Mouse (Mus musculus): ENCODE measurements around the gene Foxe3. TPM values are rescaled to one million over a fixed set of nuclear protein-coding genes. Genes with fewer than 3 reads are reported as not detected.

Gene Foxe3
- polyA plus RNA-seq, 1 experiment from 2014 or later, result not detected

- H3K27me3 ChIP-seq (ENCODE audit: insufficient read depth, low read length), result peaks cover 51% of the 10 kb centered on the region
- no peak overlapping the region for H3K4me2 ChIP-seq
- TF ChIP-seq CTCF (IDR thresholded peaks at IDR 0.05; ENCODE audit: low read depth), result peak; percentile 74
- no peak overlapping the region for H3K4me3 ChIP-seq (ENCODE audit: low read depth, low read length)
- no peak overlapping the region for H3K9ac ChIP-seq
- ATAC-seq (ENCODE audit: insufficient read depth), result no peak
- no peaks in the 10 kb centered on the region for H3K4me1 ChIP-seq (ENCODE audit: insufficient read depth)
- no peaks in the 10 kb centered on the region for H3K9me3 ChIP-seq (ENCODE audit: low read depth, low read length)
- DNase-seq, result peak; percentile 86
- 59% methylated on average over 2 of the region's 2 CpGs for WGBS
- H3K36me3 ChIP-seq (ENCODE audit: insufficient read depth), result no peaks in the 10 kb centered on the region
- no peak overlapping the region for H3K27ac ChIP-seq (ENCODE audit: low read depth)
Observed at GRCm38 (mm10) chr4:114917091-114917490, 8.7 kb downstream of the Foxe3 start.

- no peak overlapping the region for H3K4me2 ChIP-seq
- H3K27ac ChIP-seq (ENCODE audit: low read depth), result no peak overlapping the region
- 53% methylated on average over 4 of the region's 4 CpGs for WGBS
- DNase-seq (no peak), ATAC-seq (ENCODE audit: insufficient read depth) (no peak)
- no peak overlapping the region for H3K4me3 ChIP-seq (ENCODE audit: low read depth, low read length)
- no peaks in the 10 kb centered on the region for H3K4me1 ChIP-seq (ENCODE audit: insufficient read depth)
- no peak for TF ChIP-seq CTCF (IDR thresholded peaks at IDR 0.05; ENCODE audit: low read depth)
- H3K9ac ChIP-seq, result no peak overlapping the region
- no peaks in the 10 kb centered on the region for H3K9me3 ChIP-seq (ENCODE audit: low read depth, low read length)
- H3K36me3 ChIP-seq (ENCODE audit: insufficient read depth), result no peaks in the 10 kb centered on the region
- peaks cover 58% of the 10 kb centered on the region for H3K27me3 ChIP-seq (ENCODE audit: insufficient read depth, low read length)
Observed at GRCm38 (mm10) chr4:114916056-114916455, 9.8 kb downstream of the Foxe3 start.

GRCm38 (mm10) chr4:114913594-114913962, 12.2 kb downstream of the Foxe3 start:
- WGBS, result 5% methylated on average over 13 of the region's 13 CpGs
- Histone ChIP-seq H3K9ac (no peak overlapping the region), H3K36me3 (ENCODE audit: insufficient read depth) (no peaks in the 10 kb centered on the region), H3K27me3 (ENCODE audit: insufficient read depth, low read length) (peaks cover 82% of the 10 kb centered on the region), H3K9me3 (ENCODE audit: low read depth, low read length) (no peaks in the 10 kb centered on the region), H3K4me3 (ENCODE audit: low read depth, low read length) (no peak overlapping the region), H3K4me1 (ENCODE audit: insufficient read depth) (no peaks in the 10 kb centered on the region), H3K27ac (ENCODE audit: low read depth) (no peak overlapping the region), H3K4me2 (no peak overlapping the region)
- ATAC-seq (ENCODE audit: insufficient read depth), result no peak
- TF ChIP-seq CTCF (IDR thresholded peaks at IDR 0.05; ENCODE audit: low read depth), result peak; percentile 72
- DNase-seq, result peak; percentile 86

GRCm38 (mm10) chr4:114912705-114913593, 12.9 kb downstream of the Foxe3 start:
- Histone ChIP-seq H3K9me3 (ENCODE audit: low read depth, low read length) (no peaks in the 10 kb centered on the region), H3K9ac (no peak overlapping the region), H3K4me2 (no peak overlapping the region), H3K27me3 (ENCODE audit: insufficient read depth, low read length) (peaks cover 89% of the 10 kb centered on the region), H3K4me1 (ENCODE audit: insufficient read depth) (no peaks in the 10 kb centered on the region), H3K4me3 (ENCODE audit: low read depth, low read length) (no peak overlapping the region), H3K27ac (ENCODE audit: low read depth) (no peak overlapping the region), H3K36me3 (ENCODE audit: insufficient read depth) (no peaks in the 10 kb centered on the region)
- ATAC-seq (ENCODE audit: insufficient read depth) (no peak), DNase-seq (no peak)
- no peak for TF ChIP-seq CTCF (IDR thresholded peaks at IDR 0.05; ENCODE audit: low read depth)
- WGBS, result 8% methylated on average over 35 of the region's 35 CpGs

- Histone ChIP-seq H3K4me3 (ENCODE audit: low read depth, low read length) (peak overlapping the region; percentile 55), H3K9me3 (ENCODE audit: low read depth, low read length) (no peaks in the 10 kb centered on the region), H3K27me3 (ENCODE audit: insufficient read depth, low read length) (peaks cover 100% of the 10 kb centered on the region), H3K4me1 (ENCODE audit: insufficient read depth) (no peaks in the 10 kb centered on the region), H3K27ac (ENCODE audit: low read depth) (no peak overlapping the region), H3K36me3 (ENCODE audit: insufficient read depth) (no peaks in the 10 kb centered on the region), H3K9ac (peak overlapping the region; percentile 52; the same call in 1 of the 2 replicates), H3K4me2 (peak overlapping the region; percentile 88)
- DNase-seq (peak; percentile 72), ATAC-seq (ENCODE audit: insufficient read depth) (no peak)
- WGBS, result 3% methylated on average over 20 of the region's 20 CpGs
- TF ChIP-seq CTCF (IDR thresholded peaks at IDR 0.05; ENCODE audit: low read depth), result peak; percentile 70
Observed at GRCm38 (mm10) chr4:114909602-114910484, 16.0 kb downstream of the Foxe3 start.

GRCm38 (mm10) chr4:114908829-114909601, 16.8 kb downstream of the Foxe3 start, which contains the start of gene Foxd2:
Foxd2 (minus strand) TSS chr4:114908873.
- peak; percentile 94 for TF ChIP-seq CTCF (IDR thresholded peaks at IDR 0.05; ENCODE audit: low read depth)
- Histone ChIP-seq H3K27me3 (ENCODE audit: insufficient read depth, low read length) (peaks cover 100% of the 10 kb centered on the region), H3K4me2 (peak within 1 kb of the TSS; percentile 88), H3K9me3 (ENCODE audit: low read depth, low read length) (no peaks in the 10 kb centered on the region), H3K9ac (peak within 1 kb of the TSS; percentile 52), H3K4me1 (ENCODE audit: insufficient read depth) (no peaks in the 10 kb centered on the region), H3K27ac (ENCODE audit: low read depth) (no peak within 1 kb of the TSS), H3K4me3 (ENCODE audit: low read depth, low read length) (peak within 1 kb of the TSS; percentile 55), H3K36me3 (ENCODE audit: insufficient read depth) (no peaks in the 10 kb centered on the region)
- DNase-seq (peak; percentile 94), ATAC-seq (ENCODE audit: insufficient read depth) (peak; percentile 92)
- under 1% methylated on average over 63 of the region's 64 CpGs for WGBS

Measured in lung, embryonic 14.5 days (tissue).